Mouse (Mus musculus): Measurements from ENCODE around the gene Hells. TPM values are rescaled to one million over a fixed set of nuclear protein-coding genes. Genes with fewer than 3 reads are reported as not detected.

The Hells gene
- polyA plus RNA-seq, 1 experiment from 2014 or later: 33.0 TPM

Small RNAs within 50 kb of the gene (microRNA-seq; reads per million reads assigned to microRNA genes)
- gene Gm23800: not detected

Other genes with a start within 250 kb of the Hells start
- 5.8 and 7.3 TPM in 2 replicates for gene Noc3l, start 111.7 kb upstream of the Hells start, polyA plus RNA-seq (2015; fragmentation: Nextera tagmentation; extraction: Ambion mirVana)
- gene Tbc1d12, start 94.3 kb upstream of the Hells start, polyA plus RNA-seq (2015; fragmentation: Nextera tagmentation; extraction: Ambion mirVana): 1.2 and 1.4 TPM in 2 replicates
- gene Cyp2c55, start 76.1 kb downstream of the Hells start, polyA plus RNA-seq (2015; fragmentation: Nextera tagmentation; extraction: Ambion mirVana): not detected in 2 replicates
- not detected in 2 replicates for gene Cyp2c65, start 130.1 kb downstream of the Hells start, polyA plus RNA-seq (2015; fragmentation: Nextera tagmentation; extraction: Ambion mirVana)
- not detected in 2 replicates for gene Cyp2c66, start 183.0 kb downstream of the Hells start, polyA plus RNA-seq (2015; fragmentation: Nextera tagmentation; extraction: Ambion mirVana)